Mouse (Mus musculus) CH12.LX (cell line): ENCODE data around the gene Zdhhc19. TPM values are rescaled to one million over a fixed set of nuclear protein-coding genes. Genes with fewer than 3 reads are reported as not detected.

Experiments
- DNase-seq: peaks from one replicate; pipeline ENCODE4 v3.0.0-alpha.2; 2013; ENCODE audit errors: extremely low read depth
- H3K27ac ChIP-seq: 2 replicates; pipeline ENCODE4 v1.5.1; 2012; ENCODE audit warnings: low read depth, mild to moderate bottlenecking, control low read depth, moderate library complexity; ENCODE audit not compliant: insufficient read depth
- H3K27me3 ChIP-seq: replicated peaks from 2 replicates; pipeline ENCODE3; 2012; ENCODE audit warnings: inconsistent platforms
- H3K36me3 ChIP-seq, 2 experiments: replicated peaks in 1 of 2; 2 replicates each; pipeline versions ENCODE3 to v1.6.1; 2012; ENCODE audit warnings: inconsistent platforms in 1 of 2, low read length in 1 of 2, mild to moderate bottlenecking in 1 of 2, mixed read lengths in 1 of 2, moderate library complexity in 1 of 2; ENCODE audit not compliant: control insufficient read depth in 1 of 2, insufficient read depth in 1 of 2
- H3K4me1 ChIP-seq, 2 experiments: 2 replicates each; pipeline ENCODE4 v1.6.1; 2012; ENCODE audit warnings: inconsistent platforms in 1 of 2, moderate library complexity in 1 of 2; ENCODE audit not compliant: insufficient read depth in 2 of 2, control insufficient read depth in 1 of 2
- H3K4me2 ChIP-seq: 2 replicates; pipeline ENCODE4 v1.6.1; 2012; ENCODE audit warnings: low read depth, mild to moderate bottlenecking, control low read depth; ENCODE audit not compliant: poor library complexity, insufficient read depth, severe bottlenecking
- H3K4me3 ChIP-seq, 3 experiments: fragments of 150-350 bp in 1 of 3; sonication (generic) in 1 of 3; replicated peaks in 1 of 3; 2 replicates each; pipeline versions ENCODE3 to v1.5.1; 2011 to 2012; ENCODE audit warnings: low read depth in 2 of 3, low read length in 2 of 3, mild to moderate bottlenecking in 2 of 3, moderate library complexity in 2 of 3, control low read depth in 1 of 3, improper control_type of control experiment in 1 of 3, inconsistent platforms in 1 of 3, mixed read lengths in 1 of 3; ENCODE audit not compliant: poor library complexity in 1 of 3
- H3K79me2 ChIP-seq: replicated peaks from 2 replicates; pipeline ENCODE4 v1.6.1; 2012; ENCODE audit warnings: mild to moderate bottlenecking, moderate library complexity; ENCODE audit not compliant: control insufficient read depth, poor library complexity, insufficient read depth, severe bottlenecking; ENCODE audit errors: extremely low read depth
- H3K9ac ChIP-seq: 2 replicates; pipeline ENCODE4 v1.6.1; 2012; ENCODE audit warnings: low read depth, mild to moderate bottlenecking, control low read depth, moderate library complexity; ENCODE audit not compliant: insufficient read depth
- H3K9me3 ChIP-seq: replicated peaks from 2 replicates; pipeline ENCODE3; 2012; ENCODE audit warnings: low read length, inconsistent platforms, mixed read lengths
- CTCF ChIP-seq, 2 experiments: IDR thresholded peaks in 1 of 2; conservative IDR thresholded peaks in 1 of 2; 2 replicates each; pipeline ENCODE4 v1.5.1; 2011 to 2012; ENCODE audit warnings: low read depth in 2 of 2, low read length in 2 of 2, improper control_type of control experiment in 1 of 2, inconsistent platforms in 1 of 2, mild to moderate bottlenecking in 1 of 2, moderate library complexity in 1 of 2
- E2F4 ChIP-seq: IDR thresholded peaks from 2 replicates; pipeline ENCODE4 v1.6.1; 2011; ENCODE audit warnings: low read depth, low read length, improper control_type of control experiment; ENCODE audit not compliant: insufficient replicate concordance
- ELF1 ChIP-seq: IDR thresholded peaks from 2 replicates; pipeline ENCODE4 v1.6.1; 2014; ENCODE audit warnings: low read depth, mild to moderate bottlenecking, inconsistent platforms, low read length, improper control_type of control experiment
- ETS1 ChIP-seq: conservative IDR thresholded peaks from 2 replicates; pipeline ENCODE4 v1.6.1; 2012; ENCODE audit warnings: low read depth, mild to moderate bottlenecking, inconsistent platforms, low read length, improper control_type of control experiment, moderate library complexity
- GABPA ChIP-seq: IDR thresholded peaks from 2 replicates; pipeline ENCODE4 v1.6.1; 2012; ENCODE audit warnings: low read depth, low read length, improper control_type of control experiment, inconsistent platforms; ENCODE audit not compliant: insufficient replicate concordance
- HCFC1 ChIP-seq: IDR thresholded peaks from 2 replicates; pipeline ENCODE4 v1.6.1; 2012; ENCODE audit warnings: low read depth, mild to moderate bottlenecking, inconsistent platforms, low read length, improper control_type of control experiment
- JUND ChIP-seq: conservative IDR thresholded peaks from 2 replicates; pipeline ENCODE4 v1.6.1; 2011; ENCODE audit warnings: low read depth, low read length, improper control_type of control experiment
- KAT2A ChIP-seq: IDR thresholded peaks from 2 replicates; pipeline ENCODE4 v1.6.1; 2012; ENCODE audit warnings: low read length, improper control_type of control experiment, inconsistent platforms; ENCODE audit not compliant: insufficient replicate concordance
- MEF2A ChIP-seq: IDR thresholded peaks from 2 replicates; pipeline ENCODE4 v1.6.1; 2014; ENCODE audit warnings: low read depth, mild to moderate bottlenecking, inconsistent platforms, low read length, improper control_type of control experiment, borderline replicate concordance
- MXI1 ChIP-seq: IDR thresholded peaks from 2 replicates; pipeline ENCODE4 v1.6.1; 2011; ENCODE audit warnings: mild to moderate bottlenecking, low read depth, low read length, improper control_type of control experiment
- NRF1 ChIP-seq: IDR thresholded peaks from 2 replicates; pipeline ENCODE4 v1.6.1; 2014; ENCODE audit warnings: low read depth, mild to moderate bottlenecking, inconsistent platforms, low read length, improper control_type of control experiment, moderate library complexity
- POLR2A ChIP-seq: IDR thresholded peaks from 2 replicates; pipeline ENCODE4 v1.6.1; 2011; ENCODE audit warnings: low read depth, mild to moderate bottlenecking, improper control_type of control experiment, low read length
- RAD21 ChIP-seq: IDR thresholded peaks from 2 replicates; pipeline ENCODE4 v1.6.1; 2011; ENCODE audit warnings: low read depth, mild to moderate bottlenecking, low read length, improper control_type of control experiment, moderate library complexity
- RCOR1 ChIP-seq: conservative IDR thresholded peaks from 2 replicates; pipeline ENCODE4 v1.6.1; 2012; ENCODE audit warnings: low read depth, mild to moderate bottlenecking, inconsistent platforms, low read length, improper control_type of control experiment
- TBP ChIP-seq: conservative IDR thresholded peaks from 2 replicates; pipeline ENCODE4 v1.6.1; 2011; ENCODE audit warnings: low read depth, low read length, improper control_type of control experiment
- TCF12 ChIP-seq: IDR thresholded peaks from 2 replicates; pipeline ENCODE4 v1.6.1; 2014; ENCODE audit warnings: low read depth, mild to moderate bottlenecking, inconsistent platforms, low read length, improper control_type of control experiment
- UBTF ChIP-seq: IDR thresholded peaks from 2 replicates; pipeline ENCODE4 v1.6.1; 2012; ENCODE audit warnings: low read depth, mild to moderate bottlenecking, inconsistent platforms, low read length, improper control_type of control experiment, moderate library complexity
- USF1 ChIP-seq: IDR thresholded peaks from 2 replicates; pipeline ENCODE4 v1.6.1; 2014; ENCODE audit warnings: low read depth, mild to moderate bottlenecking, inconsistent platforms, low read length, improper control_type of control experiment
- USF2 ChIP-seq: conservative IDR thresholded peaks from 2 replicates; pipeline ENCODE4 v1.6.1; 2011; ENCODE audit warnings: low read depth, low read length, improper control_type of control experiment
- ZC3H11A ChIP-seq: IDR thresholded peaks from 2 replicates; pipeline ENCODE4 v1.6.1; 2012; ENCODE audit warnings: low read depth, mild to moderate bottlenecking, inconsistent platforms, low read length, improper control_type of control experiment
- ZMIZ1 ChIP-seq: IDR thresholded peaks from 2 replicates; pipeline ENCODE4 v1.6.1; 2012; ENCODE audit warnings: low read depth, mild to moderate bottlenecking, inconsistent platforms, low read length, improper control_type of control experiment
- dilution Hi-C: fragments of 300-500 bp; cut with MboI; formaldehyde crosslinking; loops from 2 replicates; pipeline ENCODE4 v1.14.3; 2020; ENCODE audit warnings: low sequenced_read_pairs; ENCODE audit not compliant: extremely low pct_unique_long_range_greater_than_20kb, extremely low pct_ligation_motif_present
- in situ Hi-C: fragments of 300-500 bp; cut with MboI; formaldehyde crosslinking; loops from 3 replicates; pipeline ENCODE4 v1.14.3; 2019; ENCODE audit warnings: low sequenced_read_pairs, low pct_ligation_motif_present, low pct_unique_long_range_greater_than_20kb, mixed read lengths
- polyA plus RNA-seq: library from polyadenylated mRNA; unstranded; fragments of >175 nt; gene quantifications from 2 replicates; pipeline ENCODE4 v1.2.1, GENCODE M21; 2012; ENCODE audit warnings: low read depth; ENCODE audit not compliant: insufficient read length
- total RNA-seq, 2 experiments: library from RNA; depleted of rRNA; stranded (reverse); fragments of 300-350 nt in 1 of 2; fragments of >200 nt in 1 of 2; gene quantifications; 2 replicates each; pipeline ENCODE4 v1.2.3; 2012 to 2014

The Zdhhc19 gene
- total and polyA plus RNA-seq, 3 experiments, result not detected

- no peaks in the 10 kb centered on the region for H3K27me3 ChIP-seq
- no peak overlapping the region for H3K27ac ChIP-seq
- in situ Hi-C loops, result no loop called here
These were observed 71.2 kb downstream of the Zdhhc19 start for GRCm38 (mm10) chr16:32567282-32567681.

GRCm38 (mm10) chr16:32568401-32568800 is 72.3 kb downstream of the Zdhhc19 start:
- dilution Hi-C loops, result no loop called here

More at GRCm38 (mm10) chr16:32567282-32567681, 71.2 kb downstream of the Zdhhc19 start:
- Histone ChIP-seq H3K36me3 (no peaks in the 10 kb centered on the region), H3K4me3 (no peak overlapping the region), H3K9me3 (peaks cover 4% of the 10 kb centered on the region), H3K79me2 (no peaks in the 10 kb centered on the region), H3K4me1 (peaks cover 0 to 5% of the 10 kb centered on the region in 2 experiments; a peak in 2 of 4 replicates), H3K9ac (no peak overlapping the region), H3K4me2 (no peak overlapping the region)
- dilution Hi-C loops, result no loop called here
- no peak for DNase-seq
- TF ChIP-seq ELF1 (no peak), KAT2A (no peak), TCF12 (no peak), RCOR1 (no peak), NRF1 (no peak), HCFC1 (no peak), MEF2A (no peak), TBP (no peak)

GRCm38 (mm10) chr16:32570042-32570441 is 74.0 kb downstream of the Zdhhc19 start:
- Histone ChIP-seq H3K4me3 (no peak overlapping the region), H3K4me2 (no peak overlapping the region), H3K36me3 (no peaks in the 10 kb centered on the region), H3K79me2 (no peaks in the 10 kb centered on the region), H3K9me3 (no peaks in the 10 kb centered on the region), H3K9ac (no peak overlapping the region), H3K27me3 (no peaks in the 10 kb centered on the region), H3K27ac (no peak overlapping the region), H3K4me1 (peaks cover 0 to 11% of the 10 kb centered on the region in 2 experiments; a peak in 2 of 4 replicates)
- TF ChIP-seq ZC3H11A (no peak), HCFC1 (no peak), ZMIZ1 (no peak), USF1 (no peak), KAT2A (no peak), ELF1 (no peak), E2F4 (no peak), ETS1 (no peak), JUND (no peak), POLR2A (no peak), TCF12 (no peak), NRF1 (no peak), MXI1 (no peak), GABPA (no peak), UBTF (no peak), CTCF (conservative IDR thresholded peaks at IDR 0.05 in 1 of 2, IDR thresholded peaks at IDR 0.05 in 1 of 2; ENCODE audit: low read depth in 2 of 2, low read length in 2 of 2) (no peak)
- in situ Hi-C loops (loop anchor here (5.0 kb wide), 1 partner anchor 37 kb away; the partner anchor contains the start of gene Tfrc), dilution Hi-C loops (no loop called here)
- DNase-seq, result no peak

More at GRCm38 (mm10) chr16:32568401-32568800, 72.3 kb downstream of the Zdhhc19 start:
- Histone ChIP-seq H3K79me2 (no peaks in the 10 kb centered on the region), H3K9ac (no peak overlapping the region), H3K27me3 (no peaks in the 10 kb centered on the region), H3K4me3 (no peak overlapping the region), H3K4me1 (peaks cover 0 to 11% of the 10 kb centered on the region in 2 experiments; a peak in 2 of 4 replicates), H3K36me3 (no peaks in the 10 kb centered on the region), H3K27ac (no peak overlapping the region), H3K9me3 (peaks cover 4% of the 10 kb centered on the region), H3K4me2 (no peak overlapping the region)
- in situ Hi-C loops, result no loop called here
- TF ChIP-seq RAD21 (no peak), RCOR1 (no peak), ZMIZ1 (no peak), USF2 (no peak)
- DNase-seq, result no peak
